Mouse (Mus musculus) mouse trophoblast stem cell (cell line): ENCODE data around the gene Baz1a.
"Not testable (repeated sequence)": the region's sequence is repeated elsewhere in the genome, so short reads cannot be mapped to it uniquely, and the experiment has no call there.

ENCODE experiments used
- in situ Hi-C, 2 experiments: fragments of 300-500 bp; cut with MseI, MboI; formaldehyde crosslinking; loops; 2 replicates in 1 of 2; 3 replicates in 1 of 2; pipeline ENCODE4 v1.15.1; 2025

The Baz1a gene

GRCm38 (mm10) chr12:55007361-55008008 lies 6.7 kb downstream of the Baz1a start:
- in situ Hi-C loops = no loop called here

- in situ Hi-C loops = no loop called here
Measured at GRCm38 (mm10) chr12:55006071-55006470, 8.1 kb downstream of the Baz1a start.

DNA sequence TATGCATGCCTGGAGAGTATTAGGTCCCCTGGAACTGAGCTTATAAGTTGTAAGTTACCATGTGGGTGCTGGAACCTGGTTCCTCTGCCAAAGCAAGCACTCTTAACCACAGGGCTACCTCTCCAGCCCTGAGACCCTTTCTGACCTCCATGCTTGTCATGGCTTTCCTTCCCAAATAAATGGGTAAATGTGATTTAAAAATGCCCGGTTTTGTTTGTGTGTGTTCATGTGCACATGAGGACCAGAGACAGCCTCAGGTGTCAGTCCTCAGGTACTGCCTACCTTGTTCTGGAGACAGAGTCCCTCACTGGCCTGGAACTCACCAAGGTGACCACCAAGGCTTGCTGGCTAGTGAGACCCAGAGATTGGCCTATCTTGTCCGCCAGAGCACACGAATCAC lies 9.8 kb downstream of the Baz1a start:
- in situ Hi-C loops = no loop called here

- in situ Hi-C loops = no loop called here
Measured at GRCm38 (mm10) chr12:55003843-55004242, 10.3 kb downstream of the Baz1a start.

GRCm38 (mm10) chr12:55002532-55002931 lies 11.6 kb downstream of the Baz1a start:
- in situ Hi-C loops = not testable (repeated sequence)

GRCm38 (mm10) chr12:54999016-54999690 lies 15.0 kb downstream of the Baz1a start:
- in situ Hi-C loops = no loop called here

DNA sequence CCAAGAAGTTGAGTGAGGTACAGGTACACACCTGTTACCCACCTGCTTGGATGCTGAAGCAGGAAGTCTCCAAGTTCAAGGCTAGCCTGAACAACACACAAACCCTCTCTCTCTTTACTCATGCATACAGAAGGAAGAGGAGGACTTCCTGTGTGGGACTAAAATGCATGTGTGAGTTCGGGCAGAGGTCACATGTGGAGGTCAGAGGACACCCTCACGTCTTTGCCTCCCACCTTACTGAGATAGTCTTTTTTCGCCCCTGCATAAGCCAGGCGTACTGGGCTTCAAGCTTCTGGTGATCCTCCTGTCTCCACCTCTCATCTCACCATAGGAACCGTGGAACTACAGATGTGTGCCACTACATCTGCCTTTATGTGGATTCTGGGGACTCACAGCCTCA lies 15.7 kb downstream of the Baz1a start:
- in situ Hi-C loops = no loop called here

- in situ Hi-C loops = no loop called here
Measured at GRCm38 (mm10) chr12:54996979-54997474, 17.1 kb downstream of the Baz1a start.

- in situ Hi-C loops = no loop called here
Measured at GRCm38 (mm10) chr12:54995965-54996364, 18.2 kb downstream of the Baz1a start.

DNA sequence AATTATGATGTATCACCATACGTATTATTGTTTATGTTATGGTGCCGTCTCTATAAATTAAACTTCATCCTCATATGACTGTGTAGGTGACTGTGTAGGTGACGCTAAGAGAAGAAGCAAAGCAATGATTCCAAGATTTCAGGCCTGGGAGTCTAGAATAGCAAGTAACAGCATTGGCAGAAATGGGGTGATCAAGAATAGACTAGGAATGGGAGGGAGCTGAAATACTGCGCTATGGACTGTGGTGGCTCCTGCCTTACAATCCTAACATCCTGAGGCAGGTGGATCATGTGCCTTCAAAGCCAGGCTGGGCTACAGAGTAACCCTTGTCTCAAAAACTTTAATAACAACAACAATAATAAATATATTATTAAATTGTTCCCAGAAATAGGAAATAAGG lies 19.7 kb downstream of the Baz1a start:
- in situ Hi-C loops = no loop called here

DNA sequence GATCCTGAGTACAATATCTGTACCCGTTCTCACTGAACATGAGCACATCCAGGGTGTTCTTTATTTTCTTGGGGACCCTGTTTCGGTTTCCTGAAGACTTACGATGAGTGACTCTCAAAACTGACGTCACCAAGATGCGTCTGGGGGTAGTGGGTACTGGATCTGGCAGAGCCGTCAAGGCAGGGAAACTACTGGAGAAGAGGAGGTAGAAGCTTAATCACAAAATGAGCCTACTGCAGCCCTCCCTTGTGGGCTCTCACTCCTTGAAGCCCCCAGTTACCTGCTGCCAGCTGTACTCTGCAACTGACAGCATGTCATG lies 20.1 kb downstream of the Baz1a start:
- in situ Hi-C loops = no loop called here

DNA sequence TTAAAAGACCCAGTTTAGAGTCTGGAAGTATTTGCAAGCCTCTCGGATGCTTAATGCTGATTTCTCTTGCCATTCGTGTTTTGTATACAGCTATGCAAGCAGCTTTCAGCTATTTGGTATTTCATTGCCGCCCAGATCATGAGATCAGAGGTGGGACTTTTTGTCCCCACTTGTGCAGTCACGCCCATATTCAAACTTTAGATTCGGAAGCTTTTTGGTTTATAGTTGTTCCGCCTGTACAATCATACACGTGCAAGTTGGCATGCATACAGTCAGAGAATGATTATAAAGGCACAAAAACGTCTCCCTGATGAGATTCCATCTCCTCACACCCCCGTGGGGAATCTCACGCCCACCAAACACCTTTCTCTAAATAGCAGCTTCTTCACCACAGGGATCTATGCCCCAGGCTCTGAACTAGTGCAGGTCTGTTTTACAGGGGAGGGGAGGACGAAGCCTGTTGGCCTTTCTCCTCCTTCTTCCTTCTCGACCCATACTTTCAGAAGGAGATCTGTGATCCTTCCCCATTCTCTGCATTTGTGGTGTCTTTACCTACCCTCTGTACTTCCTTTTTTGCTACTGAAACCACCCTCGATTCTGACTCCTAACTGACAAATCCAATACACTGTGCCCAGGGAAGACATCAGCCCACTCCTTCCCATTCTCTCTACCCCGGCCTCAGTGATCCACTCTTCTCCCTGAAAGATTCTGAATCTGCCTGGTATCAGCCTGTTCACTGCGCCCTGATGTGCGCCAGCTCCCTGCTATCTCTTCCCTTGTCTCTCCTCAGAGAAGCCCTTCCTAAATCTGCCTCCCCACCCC lies 20.7 kb downstream of the Baz1a start:
- in situ Hi-C loops = no loop called here

DNA sequence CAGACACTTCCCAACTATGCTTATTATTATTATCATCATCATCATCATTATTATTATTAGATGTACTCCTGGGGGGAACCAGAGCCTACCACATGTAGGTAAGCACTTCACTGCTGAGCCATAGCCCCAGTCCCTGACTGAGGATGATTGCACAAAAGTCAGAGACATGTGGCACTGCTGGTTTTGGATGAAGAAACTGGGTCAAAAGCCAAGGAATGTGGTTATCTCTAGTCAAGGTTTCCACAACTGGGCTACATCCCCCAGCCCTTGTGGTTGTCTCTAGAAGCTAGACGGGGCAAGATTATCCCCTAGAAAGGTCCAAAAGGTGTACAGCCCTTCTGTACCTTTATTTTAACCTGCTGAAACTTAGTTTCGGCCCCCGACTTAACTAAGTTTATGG lies 21.3 kb downstream of the Baz1a start:
- in situ Hi-C loops = no loop called here

DNA sequence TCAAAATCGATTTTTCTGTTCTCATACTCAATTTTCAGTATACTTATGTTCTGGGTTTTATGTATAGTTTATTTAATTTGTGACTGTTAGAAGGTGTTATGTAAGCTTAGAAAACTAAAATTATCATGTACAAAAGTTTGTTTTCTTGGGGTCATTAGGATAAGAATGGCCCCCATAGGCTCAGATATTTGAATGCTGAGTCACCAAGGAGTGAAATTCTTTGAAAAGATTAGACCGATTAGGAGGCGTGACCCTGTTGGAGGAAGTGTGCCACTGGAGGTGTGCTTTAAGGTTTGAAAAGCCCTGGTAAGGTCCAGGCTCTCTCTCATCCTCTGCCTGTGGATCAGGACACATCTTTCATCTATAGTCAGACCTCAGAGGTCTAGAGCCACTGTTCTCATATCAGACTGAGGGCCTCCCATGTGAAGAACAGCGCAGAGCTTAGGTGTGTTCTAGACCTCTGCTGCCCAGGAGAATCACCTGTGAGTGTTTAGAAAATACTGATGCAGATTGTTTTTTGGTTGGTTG lies 25.8 kb downstream of the Baz1a start:
- in situ Hi-C loops = no loop called here

DNA sequence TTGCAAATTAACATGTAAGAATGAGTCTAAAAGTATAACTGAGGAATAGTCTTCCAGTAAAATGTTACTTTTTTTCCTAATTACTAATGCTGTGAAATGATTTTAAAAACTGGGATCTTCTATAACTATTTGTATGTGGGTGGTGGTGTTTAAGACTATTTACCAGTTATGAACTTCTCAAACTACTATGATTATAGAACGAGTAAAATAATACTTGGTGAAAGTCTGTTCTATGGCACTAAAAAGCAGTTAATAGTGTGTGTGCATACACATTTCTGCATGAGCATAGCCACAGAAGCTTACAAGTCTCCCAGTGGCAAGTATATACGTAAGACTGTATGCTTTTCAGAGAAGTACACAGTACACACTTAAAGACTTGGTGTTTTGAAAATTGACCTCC lies 27.0 kb downstream of the Baz1a start:
- in situ Hi-C loops = no loop called here

GRCm38 (mm10) chr12:54986052-54986717 lies 28.0 kb downstream of the Baz1a start, which contains the start of gene Gm20403:
Gm20403 (minus strand) TSS chr12:54986529.
- in situ Hi-C loops = no loop called here

DNA sequence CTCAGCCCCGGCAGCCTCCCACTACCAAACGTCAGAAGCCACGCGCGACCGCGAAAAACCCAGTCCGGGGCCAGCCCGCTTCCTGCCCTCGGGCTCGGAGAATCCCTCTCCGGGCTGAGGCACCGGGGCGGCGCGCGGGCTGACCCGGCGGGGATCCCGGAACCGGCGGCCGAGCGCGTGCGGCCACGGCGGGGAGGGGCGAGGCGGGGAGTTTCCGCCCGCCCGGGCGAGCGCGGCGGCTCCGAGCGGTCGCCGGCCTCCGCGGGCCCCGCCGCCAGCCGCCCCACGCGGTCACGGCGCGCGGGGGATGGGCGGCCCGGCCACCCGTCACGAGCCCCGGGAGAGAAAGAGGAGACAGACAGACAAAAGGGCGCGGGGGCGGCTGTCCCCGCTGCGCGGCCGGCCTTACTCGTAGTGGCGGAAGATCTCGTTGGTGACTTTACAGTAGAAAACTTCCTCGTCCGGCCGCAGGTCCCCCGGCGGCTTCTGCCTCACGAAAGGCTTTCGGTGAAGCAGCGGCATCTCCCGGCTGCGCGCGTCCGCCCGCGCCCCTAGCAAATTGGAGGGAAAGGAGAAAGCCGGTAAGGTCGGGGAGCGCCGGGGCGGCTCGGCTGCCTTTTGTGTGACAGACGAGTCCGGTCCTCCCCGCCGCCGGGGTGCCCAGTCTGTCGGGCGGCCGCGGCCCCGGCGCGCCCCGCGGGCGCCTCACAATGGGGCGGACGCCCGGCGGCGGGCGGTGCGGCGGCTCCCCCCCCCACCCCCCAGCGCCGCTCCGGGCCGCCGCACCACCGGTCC lies 28.7 kb downstream of the Baz1a start:
- in situ Hi-C loops = no loop called here

DNA sequence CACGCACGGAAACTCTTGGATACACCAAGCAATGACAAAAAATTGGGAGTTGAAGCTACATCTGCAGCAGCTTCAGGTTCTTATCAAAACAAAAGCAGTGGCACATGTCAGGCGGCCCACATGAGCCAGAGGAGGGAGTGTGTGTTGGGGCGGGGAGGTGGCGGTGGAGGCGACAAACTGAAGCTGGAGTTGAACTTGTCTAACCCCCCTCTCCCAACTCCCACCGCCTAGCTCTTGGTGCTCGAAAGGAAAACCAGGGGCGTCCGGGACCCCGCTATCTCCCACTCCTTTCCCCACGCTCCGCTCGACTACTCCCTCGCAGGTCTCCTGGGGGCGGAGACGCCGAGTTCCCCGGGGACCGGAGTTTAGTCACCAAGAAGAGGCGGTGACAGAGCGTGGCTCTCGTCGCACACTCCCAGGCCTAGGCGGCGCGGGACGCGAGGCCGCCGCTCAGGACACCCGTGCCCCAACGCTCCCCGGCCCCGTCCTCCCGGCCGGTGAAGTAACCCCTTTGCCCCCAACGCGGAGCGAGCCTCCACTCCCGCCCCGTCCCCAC lies 29.4 kb downstream of the Baz1a start:
- in situ Hi-C loops = no loop called here

DNA sequence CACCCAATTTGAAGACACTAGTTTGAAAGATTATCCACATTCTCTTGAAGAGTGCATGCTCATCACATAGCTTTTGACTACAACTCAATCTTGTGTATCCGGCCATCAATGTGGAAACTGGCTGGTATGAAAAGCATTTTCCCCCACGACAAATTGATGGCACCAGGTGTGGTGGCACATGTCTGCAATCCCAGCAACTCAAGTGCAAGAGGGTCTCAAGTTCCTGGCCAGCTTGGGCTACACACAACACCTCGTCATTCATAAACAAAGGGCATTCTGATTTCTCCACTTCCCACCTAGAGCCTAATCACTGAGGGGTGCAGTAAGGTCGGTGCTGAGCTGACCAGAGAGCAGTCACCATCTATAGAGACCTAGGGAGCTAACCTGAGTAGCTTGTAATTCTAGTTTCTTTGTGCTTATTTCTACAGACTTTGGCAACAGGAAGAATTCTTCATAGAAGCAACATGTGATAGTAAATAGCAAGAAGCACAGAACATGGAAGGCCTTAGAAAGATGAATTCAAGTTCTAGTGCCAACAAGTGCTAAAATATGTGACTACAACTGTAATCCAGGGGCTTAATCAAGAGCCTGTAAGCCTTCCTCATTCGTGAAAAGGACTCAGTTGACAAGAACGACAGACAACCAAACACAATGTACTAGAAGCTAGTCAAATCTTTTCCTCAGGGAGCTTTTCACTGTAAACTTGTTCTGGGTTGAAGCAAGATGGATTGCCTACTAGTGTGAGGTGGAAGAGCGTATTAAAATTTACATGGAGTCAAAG lies 31.0 kb downstream of the Baz1a start:
- in situ Hi-C loops = no loop called here

GRCm38 (mm10) chr12:54981962-54982361 lies 32.2 kb downstream of the Baz1a start:
- in situ Hi-C loops = no loop called here
